In genomic region chr5:142696258-142696657, GRCm38 (mm10) we compare ENCODE assay signal across 23 mouse cellular contexts. TPM values are rescaled to one million over a fixed set of nuclear protein-coding genes. Genes with fewer than 3 reads are reported as not detected.
A peak's percentile ranks its signal among the peaks of the same experiment; 100 is the strongest.
DNase-seq lines count a peak whose midpoint lies in the region; ATAC-seq and TF ChIP-seq lines count a peak whose summit lies in the region.
"Had no signal": no experiment of that assay in that cellular context is flagged by ENCODE, and none has a peak within 500 bp of the region (broad histone marks: within the 10 kb centered on the region; RNA-seq: fewer than 3 reads in every experiment).

No protein-coding gene starts in this region.

- H3K36me3 ChIP-seq in embryonic facial prominence, embryonic 11.5 days (replicated peaks; ENCODE audit: control insufficient read depth, insufficient read depth, low read depth, low read length), result no peaks in the 10 kb centered on the region
- no peaks in the 10 kb centered on the region for H3K36me3 ChIP-seq in embryonic facial prominence, embryonic 10.5 days (replicated peaks)
- no peaks in the 10 kb centered on the region for H3K36me3 ChIP-seq in ES-E14 (ENCODE audit: control insufficient read depth, insufficient read depth, low read length, poor library complexity, severe bottlenecking)
- H3K36me3 ChIP-seq: embryonic facial prominence, embryonic 12.5 days; G1E; heart, embryonic 12.5 days; hindbrain, embryonic 12.5 days; stomach, embryonic 15.5 days had no signal

- DNase-seq in cerebellum, adult 11-12 months, result peak; percentile 63
- DNase-seq in cerebellum, adult 11 months, result no peak
- no peak for DNase-seq in embryonic facial prominence, embryonic 11.5 days (ENCODE audit: low spot score)
- DNase-seq in embryonic facial prominence, embryonic 10.5 days (ENCODE audit: low spot score), result no peak
- peak; percentile 21 for DNase-seq in ES-E14 (ENCODE audit: low read depth, low spot score)
- DNase-seq in retina, embryonic 14.5 days (ENCODE audit: low spot score), result peak; percentile 48
- DNase-seq in left cerebral cortex, postnatal 25 days (ENCODE audit: low spot score in 2 of 2), result no peak
- DNase-seq: gastrocnemius, postnatal 25 days; heart, adult 18-20 months; heart, postnatal 10 days; kidney, adult 18-20 months; lung, postnatal 4 days; thymus, postnatal 4 days had no signal

- H3K9ac ChIP-seq in embryonic facial prominence, embryonic 11.5 days (replicated peaks; ENCODE audit: low read length), result no peak overlapping the region
- H3K9ac ChIP-seq in ES-E14 (ENCODE audit: insufficient read depth, low read depth, low read length, poor library complexity, severe bottlenecking), result no peak overlapping the region
- H3K9ac ChIP-seq: embryonic facial prominence, embryonic 12.5 days; forebrain, postnatal 0 days; heart, embryonic 12.5 days; hindbrain, embryonic 12.5 days; stomach, embryonic 15.5 days had no signal

- ATAC-seq in embryonic facial prominence, embryonic 11.5 days (replicated peaks; ENCODE audit: insufficient number of reproducible peaks, low FRiP score, low TSS enrichment, low read depth), result 0 out of 2 replicates have a peak, but pooled peaks have one; percentile 25
- ATAC-seq: CD4-positive, CD25-positive, alpha-beta regulatory T cell, adult 4 months; forebrain, postnatal 0 days; inflammation-experienced regulatory T-cells, adult 6 months; midbrain, embryonic 16.5 days had no signal

- H3K9me3 ChIP-seq in embryonic facial prominence, embryonic 11.5 days (replicated peaks; ENCODE audit: control insufficient read depth, low read length), result no peaks in the 10 kb centered on the region
- H3K9me3 ChIP-seq in embryonic facial prominence, embryonic 10.5 days, result no peaks in the 10 kb centered on the region
- no peaks in the 10 kb centered on the region for H3K9me3 ChIP-seq in ES-E14 (ENCODE audit: control insufficient read depth, insufficient read depth, low read depth, low read length)
- H3K9me3 ChIP-seq: embryonic facial prominence, embryonic 12.5 days; heart, embryonic 12.5 days; hindbrain, embryonic 12.5 days; stomach, embryonic 15.5 days had no signal

- no peak overlapping the region for H3K4me2 ChIP-seq in embryonic facial prominence, embryonic 11.5 days (ENCODE audit: low read depth, low read length)
- H3K4me2 ChIP-seq: embryonic facial prominence, embryonic 12.5 days; heart, embryonic 12.5 days; hindbrain, embryonic 12.5 days; stomach, embryonic 15.5 days had no signal

- no peak overlapping the region for H3K4me3 ChIP-seq in embryonic facial prominence, embryonic 11.5 days (ENCODE audit: low read depth, low read length)
- no peak overlapping the region for H3K4me3 ChIP-seq in embryonic facial prominence, embryonic 10.5 days
- H3K4me3 ChIP-seq in ES-E14 (ENCODE audit: insufficient read depth in 1 of 2, low read depth in 1 of 2, low read length in 2 of 2, poor library complexity in 1 of 2, severe bottlenecking in 1 of 2), result no peak overlapping the region
- H3K4me3 ChIP-seq: embryonic facial prominence, embryonic 12.5 days; heart, embryonic 12.5 days; hindbrain, embryonic 12.5 days; stomach, embryonic 15.5 days had no signal

- 30% methylated on average over 6 of the region's 6 CpGs for WGBS in embryonic facial prominence, embryonic 11.5 days
- WGBS in embryonic facial prominence, embryonic 10.5 days, result 34% methylated on average over 6 of the region's 6 CpGs

- intact Hi-C loops in left cerebral cortex, postnatal 25 days (cut with DNase I), result loop anchor here (5.0 to 10.0 kb wide), 2 partner anchors 121 to 1751 kb away; partner anchors contain the start of gene Tnrc18

- peaks cover 3% of the 10 kb centered on the region; the same call in 1 of the 2 replicates for H3K27me3 ChIP-seq in embryonic facial prominence, embryonic 11.5 days (ENCODE audit: control insufficient read depth, insufficient read depth, low read length)
- H3K27me3 ChIP-seq in embryonic facial prominence, embryonic 10.5 days (replicated peaks; ENCODE audit: low read depth, poor library complexity, severe bottlenecking), result peaks cover 22% of the 10 kb centered on the region

- in situ Hi-C loops in ES-E14 (cut with MboI; ENCODE audit: low sequenced_read_pairs in 2 of 2, unreplicated experiment in 2 of 2), result no loop called here

- H3K27ac ChIP-seq in embryonic facial prominence, embryonic 11.5 days (replicated peaks; ENCODE audit: low read depth, low read length), result no peak overlapping the region
- no peak overlapping the region for H3K27ac ChIP-seq in embryonic facial prominence, embryonic 10.5 days (replicated peaks)
- no peak overlapping the region for H3K27ac ChIP-seq in ES-E14 (ENCODE audit: insufficient read depth, low read depth, low read length, poor library complexity, severe bottlenecking)
- H3K27ac ChIP-seq: embryonic facial prominence, embryonic 12.5 days; hindbrain, embryonic 12.5 days; stomach, embryonic 15.5 days had no signal

- no peaks in the 10 kb centered on the region for H3K4me1 ChIP-seq in embryonic facial prominence, embryonic 11.5 days (ENCODE audit: control insufficient read depth, insufficient read depth, low read length)
- peaks cover 3% of the 10 kb centered on the region; the same call in 1 of the 2 replicates for H3K4me1 ChIP-seq in embryonic facial prominence, embryonic 10.5 days
- H3K4me1 ChIP-seq in ES-E14 (ENCODE audit: control insufficient read depth in 2 of 2, insufficient read depth in 2 of 2, low read length in 2 of 2, poor library complexity in 1 of 2), result peaks cover 2 to 7% of the 10 kb centered on the region in 2 experiments; a peak in 2 of 4 replicates
- H3K4me1 ChIP-seq: embryonic facial prominence, embryonic 12.5 days had no signal

TF ChIP-seq in ES-E14, 5 proteins besides CTCF, POLR2A, EP300 and RAD21:
- no peak for TF ChIP-seq ZC3H11A (IDR thresholded peaks at IDR 0.05; ENCODE audit: borderline replicate concordance, low read depth, low read length)

RNA-seq across cellular contexts. Expression of gene Slc29a4, which starts 3.9 kb away (rescaled TPM):
- polyA plus RNA-seq in embryonic facial prominence, embryonic 11.5 days (2014; fragmentation: Nextera tagmentation; extraction: Ambion mirVana), result 9.5 and 14.4 TPM in 2 replicates
- 18.1 and 19.6 TPM in 2 replicates for polyA plus RNA-seq in embryonic facial prominence, embryonic 10.5 days (2016; fragmentation: Nextera tagmentation; extraction: Ambion mirVana)
- total RNA-seq in ES-E14 (2012; rRNA removed), result 9.4 and 13.5 TPM in 2 replicates
- 10 to 100 TPM; 19.4 to 20.6 TPM for total RNA-seq in left cerebral cortex, postnatal 25 days (2021)
- total RNA-seq: liver, adult 2 months had no signal
- polyA plus RNA-seq: G1E had no signal

Comparison
In these comparisons a context has a peak if more than half of its experiments do, and no peak if none do; other contexts are left out.
1. DNase-seq: peak in cerebellum, adult 11-12 months (single experiment), ES-E14 (single experiment) and retina, embryonic 14.5 days (single experiment); none in cerebellum, adult 11 months (single experiment), embryonic facial prominence, embryonic 11.5 days (single experiment), embryonic facial prominence, embryonic 10.5 days (single experiment) and left cerebral cortex, postnatal 25 days (0 of 2).